Mouse (Mus musculus) cerebellum, adult 2 months (tissue): ENCODE measurements around the gene Bhlhb9.

Experiments
- CTCF ChIP-seq: fragments of 200-500 bp; IDR thresholded peaks from 2 replicates; pipeline ENCODE4 v1.5.1; 2011; ENCODE audit warnings: low read depth, mild to moderate bottlenecking, control low read depth, low read length, moderate library complexity, borderline replicate concordance; ENCODE audit not compliant: insufficient read depth
- POLR2A ChIP-seq: fragments of 200-500 bp; IDR thresholded peaks from 2 replicates; pipeline ENCODE4 v1.6.1; 2011; ENCODE audit warnings: low read length, control low read depth, borderline replicate concordance; ENCODE audit not compliant: insufficient read depth

DNA sequence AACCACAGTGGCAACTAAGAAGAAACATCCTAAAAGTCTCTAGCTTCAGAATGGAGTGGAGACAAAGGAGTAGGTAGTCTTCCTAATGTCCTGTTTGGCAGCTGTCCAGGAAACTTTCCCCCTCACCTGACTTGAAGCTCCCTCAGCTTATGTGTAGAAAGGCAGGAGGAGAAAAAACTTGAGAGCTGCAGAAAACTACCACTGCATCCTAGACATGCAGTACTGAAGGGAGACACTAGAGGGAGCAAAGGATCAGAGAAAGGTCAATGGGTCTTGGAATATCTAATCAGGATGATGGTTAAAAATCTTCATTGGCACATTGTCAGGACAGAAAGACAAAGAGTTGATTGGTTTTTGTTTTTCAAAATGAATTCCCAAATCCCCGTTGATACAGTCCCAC, 8.4 kb downstream of the Bhlhb9 start:
- peak; percentile 34; the same call in 1 of the 2 replicates for TF ChIP-seq CTCF
- no peak for TF ChIP-seq POLR2A
